ENCODE assay signal across 9 mouse cellular contexts in genomic region chr7:61837240-61837639, GRCm38 (mm10).
A peak's percentile ranks its signal among the peaks of the same experiment; 100 is the strongest.
DNase-seq lines count a peak whose midpoint lies in the region; ATAC-seq and TF ChIP-seq lines count a peak whose summit lies in the region.
"Had no signal": no experiment of that assay in that cellular context is flagged by ENCODE, and none has a peak within 500 bp of the region (broad histone marks: within the 10 kb centered on the region; RNA-seq: fewer than 3 reads in every experiment).

No protein-coding gene starts in this region.

- TF ChIP-seq CTCF in heart, adult 2 months (IDR thresholded peaks at IDR 0.05) = no peak
- TF ChIP-seq CTCF in thymus, adult 2 months (IDR thresholded peaks at IDR 0.05; ENCODE audit: borderline replicate concordance, control insufficient read depth, extremely low read depth, insufficient read depth, low read length, poor library complexity) = no peak

- H3K4me3 ChIP-seq in heart, embryonic 12.5 days = no peak overlapping the region
- H3K4me3 ChIP-seq in heart, adult 2 months = no peak overlapping the region
- no peak overlapping the region for H3K4me3 ChIP-seq in thymus, adult 2 months (ENCODE audit: control insufficient read depth, insufficient read depth, low read length)
- H3K4me3 ChIP-seq: erythroblast, embryonic 14.5 days had no signal

- no peak overlapping the region for H3K9ac ChIP-seq in heart, embryonic 12.5 days
- no peak overlapping the region for H3K9ac ChIP-seq in heart, adult 2 months (ENCODE audit: low read depth, low read length)

- H3K4me2 ChIP-seq in heart, embryonic 12.5 days = no peak overlapping the region

- peaks cover 5% of the 10 kb centered on the region for H3K9me3 ChIP-seq in heart, embryonic 12.5 days (replicated peaks)

- no peaks in the 10 kb centered on the region for H3K27me3 ChIP-seq in heart, embryonic 12.5 days (replicated peaks)
- H3K27me3 ChIP-seq in heart, adult 2 months (ENCODE audit: control insufficient read depth, insufficient read depth, low read length) = no peaks in the 10 kb centered on the region
- no peaks in the 10 kb centered on the region for H3K27me3 ChIP-seq in thymus, adult 2 months (ENCODE audit: control insufficient read depth, insufficient read depth, low read length)

- no peak for TF ChIP-seq POLR2A in heart, adult 2 months (IDR thresholded peaks at IDR 0.05; ENCODE audit: insufficient read depth, low read depth, low read length)
- no peak for TF ChIP-seq POLR2A in thymus, adult 2 months (IDR thresholded peaks at IDR 0.05; ENCODE audit: control insufficient read depth, extremely low read depth, insufficient read depth, low read length, poor library complexity)

- H3K36me3 ChIP-seq in heart, embryonic 12.5 days = no peaks in the 10 kb centered on the region
- no peaks in the 10 kb centered on the region for H3K36me3 ChIP-seq in heart, adult 2 months (ENCODE audit: control insufficient read depth, insufficient read depth, low read length)
- H3K36me3 ChIP-seq in thymus, adult 2 months (ENCODE audit: control insufficient read depth, insufficient read depth, low read length) = no peaks in the 10 kb centered on the region

- ATAC-seq in heart, embryonic 12.5 days (ENCODE audit: insufficient number of reproducible peaks, low FRiP score) = peak; percentile 55
- ATAC-seq in monocyte, adult 5-6 weeks (replicated peaks; ENCODE audit: insufficient number of reproducible peaks, low FRiP score, low TSS enrichment, poor library complexity, severe bottlenecking) = no peak

- no peak overlapping the region for H3K27ac ChIP-seq in heart, embryonic 12.5 days (ENCODE audit: poor library complexity, severe bottlenecking)
- H3K27ac ChIP-seq in heart, adult 2 months = no peak overlapping the region
- no peak overlapping the region for H3K27ac ChIP-seq in thymus, adult 2 months (ENCODE audit: control insufficient read depth, insufficient read depth, low read length)

- intact Hi-C loops in heart, adult 2 months (cut with DNase I) = no loop called here
- intact Hi-C loops in left cerebral cortex, postnatal 25 days (cut with DNase I) = no loop called here

- no peak for DNase-seq in heart, adult 2 months
- DNase-seq in cerebellum, adult 18-20 months = peak; percentile 15 to 17
- DNase-seq in frontal cortex, postnatal 14 days (ENCODE audit: low spot score in 2 of 2) = peak; percentile 6 to 15
- DNase-seq in left cerebral cortex, postnatal 25 days (ENCODE audit: low spot score in 2 of 2) = peak; percentile 49 to 82
- no peak for DNase-seq in thymus, adult 2 months
- no peak for DNase-seq in gastrocnemius, postnatal 25 days

- no peaks in the 10 kb centered on the region for H3K79me2 ChIP-seq in heart, adult 2 months (replicated peaks; ENCODE audit: control insufficient read depth, insufficient read depth, low read length)

- H3K4me1 ChIP-seq in heart, embryonic 12.5 days (replicated peaks) = no peaks in the 10 kb centered on the region
- H3K4me1 ChIP-seq in heart, adult 2 months (ENCODE audit: control insufficient read depth, insufficient read depth, low read length) = no peaks in the 10 kb centered on the region
- H3K4me1 ChIP-seq in thymus, adult 2 months (replicated peaks; ENCODE audit: control insufficient read depth, insufficient read depth, low read length) = no peaks in the 10 kb centered on the region

- no peak for TF ChIP-seq EP300 in heart, adult 2 months (IDR thresholded peaks at IDR 0.05; ENCODE audit: insufficient read depth, low read depth, low read length)

Comparison
In these comparisons a context has a peak if more than half of its experiments do, and no peak if none do; other contexts are left out.
1. DNase-seq: peak in cerebellum, adult 18-20 months (2 of 2), frontal cortex, postnatal 14 days (2 of 2) and left cerebral cortex, postnatal 25 days (2 of 2); none in heart, adult 2 months (0 of 2), thymus, adult 2 months (single experiment) and gastrocnemius, postnatal 25 days (single experiment).